8 mouse cellular contexts compared by ENCODE assay signal in genomic region chr14:72389696-72390095, GRCm38 (mm10).
DNase-seq lines count a peak whose midpoint lies in the region; ATAC-seq lines count a peak whose summit lies in the region.

No protein-coding gene starts in this region.

- no peaks in the 10 kb centered on the region; the same call in 1 of the 2 replicates for H3K9me3 ChIP-seq in heart, embryonic 16.5 days (replicated peaks; ENCODE audit: control insufficient read depth, low read length)
- H3K9me3 ChIP-seq in limb, embryonic 12.5 days, result no peaks in the 10 kb centered on the region
- H3K9me3 ChIP-seq in stomach, embryonic 14.5 days (ENCODE audit: control insufficient read depth, low read depth, low read length), result no peaks in the 10 kb centered on the region

- no peaks in the 10 kb centered on the region for H3K4me1 ChIP-seq in heart, embryonic 16.5 days (ENCODE audit: control insufficient read depth, insufficient read depth, low read length)
- H3K4me1 ChIP-seq in limb, embryonic 12.5 days (replicated peaks), result peaks cover 15% of the 10 kb centered on the region
- peaks cover 6% of the 10 kb centered on the region; the same call in 1 of the 2 replicates for H3K4me1 ChIP-seq in stomach, embryonic 14.5 days (ENCODE audit: control insufficient read depth, insufficient read depth, low read length)

- no peaks in the 10 kb centered on the region for H3K36me3 ChIP-seq in heart, embryonic 16.5 days (ENCODE audit: control insufficient read depth, insufficient read depth)
- no peaks in the 10 kb centered on the region for H3K36me3 ChIP-seq in limb, embryonic 12.5 days
- no peaks in the 10 kb centered on the region for H3K36me3 ChIP-seq in stomach, embryonic 14.5 days (ENCODE audit: control insufficient read depth, insufficient read depth, low read length)

- H3K9ac ChIP-seq in heart, embryonic 16.5 days (ENCODE audit: low read length), result no peak overlapping the region
- H3K9ac ChIP-seq in limb, embryonic 12.5 days (replicated peaks), result no peak overlapping the region
- H3K9ac ChIP-seq in stomach, embryonic 14.5 days (replicated peaks; ENCODE audit: low read depth, low read length), result no peak overlapping the region

- peak; percentile 60; the same call in 1 of the 2 replicates for ATAC-seq in heart, embryonic 16.5 days (replicated peaks; ENCODE audit: extremely low read depth, insufficient read depth, low FRiP score)
- ATAC-seq in limb, embryonic 12.5 days (ENCODE audit: insufficient number of reproducible peaks, insufficient read depth, low FRiP score, low TSS enrichment, low read depth), result peak; percentile 56; the same call in 1 of the 2 replicates
- peak; percentile 85 for ATAC-seq in stomach, embryonic 14.5 days (ENCODE audit: insufficient number of reproducible peaks, insufficient read depth, low FRiP score, low read depth)
- no peak for ATAC-seq in granulocyte monocyte progenitor cell, adult 5-6 weeks (replicated peaks; ENCODE audit: poor library complexity, severe bottlenecking)
- no peak for ATAC-seq in inflammation-experienced regulatory T-cells, adult 6 months

- DNase-seq in right cerebral cortex, postnatal 10 days (ENCODE audit: low spot score in 2 of 2), result peak; percentile 43 to 45
- DNase-seq in right cerebral cortex, postnatal 25 days, result no peak
- DNase-seq in cerebellum, postnatal 25 days, result peak; percentile 67 to 79

- no peak overlapping the region for H3K4me3 ChIP-seq in heart, embryonic 16.5 days (ENCODE audit: low read length)
- H3K4me3 ChIP-seq in limb, embryonic 12.5 days (replicated peaks), result no peak overlapping the region
- no peak overlapping the region for H3K4me3 ChIP-seq in stomach, embryonic 14.5 days (ENCODE audit: low read depth, low read length)

- H3K4me2 ChIP-seq in heart, embryonic 16.5 days (ENCODE audit: low read depth, low read length), result no peak overlapping the region
- H3K4me2 ChIP-seq in limb, embryonic 12.5 days, result no peak overlapping the region
- H3K4me2 ChIP-seq in stomach, embryonic 14.5 days (replicated peaks; ENCODE audit: low read depth, low read length), result no peak overlapping the region

- no peaks in the 10 kb centered on the region for H3K27me3 ChIP-seq in heart, embryonic 16.5 days (ENCODE audit: control insufficient read depth, insufficient read depth, low read length)
- H3K27me3 ChIP-seq in limb, embryonic 12.5 days, result no peaks in the 10 kb centered on the region
- H3K27me3 ChIP-seq in stomach, embryonic 14.5 days (ENCODE audit: control insufficient read depth, insufficient read depth, low read length), result no peaks in the 10 kb centered on the region

- 60% methylated on average over 1 of the region's 1 CpGs for WGBS in heart, embryonic 16.5 days
- WGBS in limb, embryonic 12.5 days, result 22% methylated on average over 1 of the region's 1 CpGs
- WGBS in stomach, embryonic 14.5 days, result 36% methylated on average over 1 of the region's 1 CpGs

- H3K27ac ChIP-seq in heart, embryonic 16.5 days (ENCODE audit: low read length), result no peak overlapping the region
- H3K27ac ChIP-seq in limb, embryonic 12.5 days, result no peak overlapping the region
- H3K27ac ChIP-seq in stomach, embryonic 14.5 days (ENCODE audit: low read length), result peak overlapping the region; percentile 44; the same call in 1 of the 2 replicates

Comparison
In these comparisons a context has a peak if more than half of its experiments do, and no peak if none do; other contexts are left out.
1. ATAC-seq: peak in heart, embryonic 16.5 days (single experiment), limb, embryonic 12.5 days (single experiment) and stomach, embryonic 14.5 days (single experiment); none in granulocyte monocyte progenitor cell, adult 5-6 weeks (single experiment) and inflammation-experienced regulatory T-cells, adult 6 months (single experiment).